Mouse (Mus musculus): ENCODE measurements around the gene a.
"Not testable (repeated sequence)": the region's sequence is repeated elsewhere in the genome, so short reads cannot be mapped to it uniquely, and the experiment has no call there.

- not testable (repeated sequence) for TF ChIP-seq CTCF (IDR thresholded peaks at IDR 0.05; ENCODE audit: low read depth); EP300 (optimal IDR thresholded peaks at IDR 0.05)
Observed at GRCm38 (mm10) chr2:155020247-155020826, 229.1 kb downstream of the a start.
